Mouse (Mus musculus) lung, postnatal 0 days (tissue): ENCODE data around the gene Teddm2. TPM values are rescaled to one million over a fixed set of nuclear protein-coding genes. Genes with fewer than 3 reads are reported as not detected.
A peak's percentile ranks its signal among the peaks of the same experiment; 100 is the strongest.

ENCODE experiments used
- ATAC-seq: fragments of 200-750 bp; cut with Nextera tagmentation; 2 replicates; pipeline ENCODE4 v1.8.0; 2017; ENCODE audit warnings: moderate library complexity
- DNase-seq: peaks from one replicate; pipeline ENCODE4 v3.0.0-alpha.2; 2016; ENCODE audit warnings: low spot score
- H3K27ac ChIP-seq: fragments of 300-500 bp; sonication (generic); 2 replicates; pipeline ENCODE4 v1.5.1; 2014; ENCODE audit warnings: antibody characterized with exemption, mild to moderate bottlenecking, low read length, mixed read lengths
- H3K27me3 ChIP-seq: fragments of 300-500 bp; sonication (generic); replicated peaks from 2 replicates; pipeline ENCODE4 v1.6.1; 2014; ENCODE audit warnings: low read length, mixed read lengths; ENCODE audit not compliant: insufficient read depth
- H3K36me3 ChIP-seq: fragments of 300-500 bp; sonication (generic); 2 replicates; pipeline ENCODE4 v1.6.1; 2014; ENCODE audit warnings: low read length, mixed read lengths; ENCODE audit not compliant: insufficient read depth
- H3K4me1 ChIP-seq: fragments of 300-500 bp; sonication (generic); 2 replicates; pipeline ENCODE4 v1.6.1; 2014; ENCODE audit warnings: antibody characterized with exemption, low read depth, low read length, mixed read lengths; ENCODE audit not compliant: insufficient read depth
- H3K4me2 ChIP-seq: fragments of 300-500 bp; sonication (generic); replicated peaks from 2 replicates; pipeline ENCODE4 v1.6.1; 2014; ENCODE audit warnings: low read depth, mild to moderate bottlenecking, low read length, moderate library complexity, mixed read lengths
- H3K4me3 ChIP-seq: fragments of 300-500 bp; sonication (generic); 2 replicates; pipeline ENCODE4 v1.5.1; 2014; ENCODE audit warnings: low read depth, low read length
- H3K9ac ChIP-seq: fragments of 300-500 bp; sonication (generic); replicated peaks from 2 replicates; pipeline ENCODE4 v1.6.1; 2014; ENCODE audit warnings: low read depth, mild to moderate bottlenecking
- H3K9me3 ChIP-seq: fragments of 300-500 bp; sonication (generic); 2 replicates; pipeline ENCODE4 v1.6.1; 2016; ENCODE audit warnings: low read length, mixed read lengths
- CTCF ChIP-seq: IDR thresholded peaks from 2 replicates; pipeline ENCODE4 v1.5.1; 2016; ENCODE audit warnings: antibody characterized with exemption, mild to moderate bottlenecking
- EP300 ChIP-seq: IDR thresholded peaks from 2 replicates; pipeline ENCODE4 v1.6.1; 2016; ENCODE audit warnings: antibody characterized with exemption, mild to moderate bottlenecking, control low read depth
- WGBS: fragments of 180-500 bp; shearing (Covaris S2); extraction: QIAGEN DNeasy Blood & Tissue Kit; methylation state at CpG from one replicate; pipeline ENCODE4 v1.1.7; 2014; 5-methylcytosine and 5-hydroxymethylcytosine counted together
- polyA plus RNA-seq: library from polyadenylated mRNA; unstranded; fragments of >200 nt; fragmentation: Nextera tagmentation; extraction: Ambion mirVana; gene quantifications from 2 replicates; pipeline ENCODE4 v1.2.1, GENCODE M21; 2015

The Teddm2 gene
- polyA plus RNA-seq, 1 experiment from 2014 or later, result 0.98 TPM

- H3K27ac ChIP-seq, result no peak overlapping the region
- no peaks in the 10 kb centered on the region for H3K27me3 ChIP-seq
- ATAC-seq (no peak), DNase-seq (no peak)
- 74% methylated on average over 12 of the region's 12 CpGs for WGBS
- no peak overlapping the region for H3K9ac ChIP-seq
- H3K4me2 ChIP-seq, result no peak overlapping the region
- no peak overlapping the region for H3K4me3 ChIP-seq
- TF ChIP-seq EP300 (no peak), CTCF (no peak)
- no peaks in the 10 kb centered on the region for H3K4me1 ChIP-seq
- H3K9me3 ChIP-seq, result no peaks in the 10 kb centered on the region
- no peaks in the 10 kb centered on the region for H3K36me3 ChIP-seq
Measured at GRCm38 (mm10) chr1:153935844-153936380, 35.9 kb upstream of the Teddm2 start.

- WGBS, result 53% methylated on average over 1 of the region's 1 CpGs
- H3K27me3 ChIP-seq, result no peaks in the 10 kb centered on the region
- TF ChIP-seq CTCF (no peak), EP300 (no peak)
Measured at GRCm38 (mm10) chr1:153933772-153934171, 33.7 kb upstream of the Teddm2 start.

DNA sequence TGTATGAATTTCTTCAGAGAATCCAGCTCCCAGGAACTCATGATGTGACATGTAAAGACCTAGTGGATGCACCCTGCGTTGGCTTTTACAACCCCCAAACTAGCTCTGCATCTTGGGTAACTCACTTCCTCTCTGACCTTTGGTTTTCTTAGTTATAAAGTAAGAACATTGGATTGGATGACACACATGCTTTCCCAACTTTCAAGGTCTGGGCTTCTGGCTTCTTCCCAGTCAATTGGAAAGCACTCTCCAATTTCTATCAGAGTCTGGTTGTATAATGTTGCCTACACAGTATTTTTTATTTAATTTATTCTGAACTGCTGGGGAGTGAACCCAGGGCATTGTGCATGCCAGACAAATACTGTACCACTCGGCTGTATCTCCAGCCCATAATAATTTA lies 30.4 kb upstream of the Teddm2 start:
- Histone ChIP-seq H3K27me3 (no peaks in the 10 kb centered on the region), H3K4me3 (no peak overlapping the region), H3K4me2 (no peak overlapping the region), H3K27ac (no peak overlapping the region), H3K9me3 (no peaks in the 10 kb centered on the region), H3K9ac (no peak overlapping the region), H3K4me1 (no peaks in the 10 kb centered on the region), H3K36me3 (no peaks in the 10 kb centered on the region)
- DNase-seq (no peak), ATAC-seq (no peak)
- WGBS, result 85% methylated on average over 2 of the region's 2 CpGs
- TF ChIP-seq CTCF (no peak), EP300 (no peak)

More at GRCm38 (mm10) chr1:153933772-153934171, 33.7 kb upstream of the Teddm2 start:
- Histone ChIP-seq H3K9ac (no peak overlapping the region), H3K4me3 (no peak overlapping the region), H3K4me1 (no peaks in the 10 kb centered on the region), H3K27ac (no peak overlapping the region), H3K36me3 (no peaks in the 10 kb centered on the region), H3K9me3 (no peaks in the 10 kb centered on the region), H3K4me2 (no peak overlapping the region)
- ATAC-seq (no peak), DNase-seq (no peak)

DNA sequence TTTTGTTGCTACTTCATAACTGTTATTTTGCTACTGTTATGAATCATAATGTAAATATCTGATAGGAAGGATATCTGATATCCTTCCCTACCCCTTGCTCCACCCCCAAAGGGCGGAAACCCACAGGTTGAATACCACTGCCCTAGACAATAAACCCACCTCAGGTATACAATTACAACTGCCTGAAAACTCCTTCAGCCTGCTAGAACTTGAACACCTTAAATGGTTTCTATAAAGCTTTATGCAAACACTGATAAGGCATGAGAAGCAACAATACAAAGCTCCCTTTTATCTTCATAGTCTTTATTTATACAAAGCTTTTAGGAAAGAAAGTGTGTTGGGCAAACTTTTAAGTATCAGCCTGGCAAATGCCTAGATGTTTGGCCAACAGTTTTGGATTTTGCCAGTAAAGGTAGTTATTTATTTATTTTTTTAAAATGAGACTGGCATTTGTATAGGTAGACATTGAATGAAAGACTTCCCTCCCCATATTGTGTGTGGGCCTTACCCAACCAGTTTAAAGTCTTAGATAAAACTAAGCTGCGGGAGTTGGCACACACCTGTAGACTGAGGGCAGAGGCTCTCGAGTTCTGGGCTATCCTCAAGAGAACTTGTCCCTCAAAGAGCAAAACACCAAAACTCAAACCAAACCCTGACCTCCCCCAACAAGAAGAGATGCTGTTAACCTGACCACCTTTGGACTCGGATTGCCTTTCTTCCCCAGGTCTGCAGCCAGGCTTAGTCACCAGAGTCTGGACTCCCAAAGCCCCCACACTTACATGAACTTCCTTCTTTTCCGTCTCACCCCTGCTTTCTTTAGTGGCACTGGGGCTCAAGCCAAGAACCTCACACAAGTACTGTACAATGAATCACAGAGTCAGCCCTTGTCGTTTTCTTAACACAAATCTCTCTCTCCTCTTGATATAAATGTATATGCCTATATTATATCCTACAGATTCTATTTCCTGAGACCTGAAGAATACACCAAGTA lies 24.7 kb upstream of the Teddm2 start:
- DNase-seq (peak; percentile 51), ATAC-seq (peak; percentile 35)
- Histone ChIP-seq H3K36me3 (no peaks in the 10 kb centered on the region), H3K9ac (no peak overlapping the region), H3K4me3 (no peak overlapping the region), H3K27me3 (no peaks in the 10 kb centered on the region), H3K9me3 (no peaks in the 10 kb centered on the region), H3K27ac (no peak overlapping the region), H3K4me2 (no peak overlapping the region), H3K4me1 (no peaks in the 10 kb centered on the region)
- 55% methylated on average over 6 of the region's 6 CpGs for WGBS
- no peak for TF ChIP-seq EP300
- no peak for TF ChIP-seq CTCF

DNA sequence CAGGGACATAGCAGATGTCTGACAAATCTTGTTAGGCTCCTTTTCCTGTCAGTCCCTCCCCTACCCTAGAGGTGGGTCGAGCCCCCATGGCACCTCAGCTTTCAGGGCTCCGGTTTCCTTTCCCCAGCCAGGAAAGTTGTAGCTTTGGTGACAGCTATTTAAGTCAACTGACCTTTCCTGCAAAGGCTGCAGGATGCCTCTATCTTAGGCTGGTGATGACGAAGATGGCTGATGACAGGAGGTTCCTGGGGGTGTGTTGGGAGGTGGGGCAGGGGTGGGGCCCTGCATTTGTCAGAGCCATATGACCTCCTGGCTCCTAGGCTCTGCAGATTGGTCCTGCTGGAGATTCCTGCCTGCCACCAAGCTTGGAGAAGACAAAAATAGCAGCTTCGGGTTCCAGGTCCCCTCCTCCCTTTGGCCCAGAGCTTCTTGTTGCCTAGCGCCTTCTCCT lies 22.6 kb upstream of the Teddm2 start:
- Histone ChIP-seq H3K27me3 (no peaks in the 10 kb centered on the region), H3K27ac (no peak overlapping the region), H3K4me1 (no peaks in the 10 kb centered on the region), H3K36me3 (no peaks in the 10 kb centered on the region), H3K4me2 (no peak overlapping the region), H3K4me3 (no peak overlapping the region), H3K9me3 (no peaks in the 10 kb centered on the region), H3K9ac (no peak overlapping the region)
- TF ChIP-seq CTCF (no peak), EP300 (no peak)
- 29% methylated on average over 5 of the region's 5 CpGs for WGBS
- ATAC-seq, result peak; percentile 58
- peak; percentile 14 for DNase-seq

GRCm38 (mm10) chr1:153921642-153922041 lies 21.6 kb upstream of the Teddm2 start:
- Histone ChIP-seq H3K36me3 (no peaks in the 10 kb centered on the region), H3K9me3 (no peaks in the 10 kb centered on the region), H3K27ac (no peak overlapping the region), H3K27me3 (no peaks in the 10 kb centered on the region), H3K4me1 (no peaks in the 10 kb centered on the region), H3K4me2 (no peak overlapping the region), H3K4me3 (no peak overlapping the region), H3K9ac (no peak overlapping the region)
- 77% methylated on average over 3 of the region's 3 CpGs for WGBS
- ATAC-seq (no peak), DNase-seq (no peak)
- TF ChIP-seq EP300 (no peak), CTCF (no peak)
